Mouse (Mus musculus) frontal cortex, postnatal 14 days (tissue): ENCODE data around the gene Apobec3.

Experiments
- DNase-seq, 2 experiments: peaks; one replicate each; pipeline ENCODE4 v3.0.0; 2022; ENCODE audit warnings: low spot score in 2 of 2

Gene Apobec3

GRCm38 (mm10) chr15:79891436-79892212 is at the start of gene Apobec3:
TSS of gene Apobec3 (plus strand) at chr15:79891659.
- DNase-seq: no peak

GRCm38 (mm10) chr15:79842985-79843384 is 48.5 kb upstream of the Apobec3 start:
- no peak for DNase-seq

GRCm38 (mm10) chr15:79845986-79846385 is 45.5 kb upstream of the Apobec3 start:
- DNase-seq: no peak

GRCm38 (mm10) chr15:79847100-79847499 is 44.4 kb upstream of the Apobec3 start:
- no peak for DNase-seq

GRCm38 (mm10) chr15:79850143-79850542 is 41.3 kb upstream of the Apobec3 start:
- no peak for DNase-seq

- DNase-seq: no peak
Observed at GRCm38 (mm10) chr15:79858979-79859378, 32.5 kb upstream of the Apobec3 start.

GRCm38 (mm10) chr15:79859821-79860220 is 31.6 kb upstream of the Apobec3 start:
- DNase-seq: no peak

GRCm38 (mm10) chr15:79867260-79868002 is 24.0 kb upstream of the Apobec3 start:
- no peak for DNase-seq

GRCm38 (mm10) chr15:79873545-79873944 is 17.9 kb upstream of the Apobec3 start:
- no peak for DNase-seq

GRCm38 (mm10) chr15:79873995-79874394 is 17.5 kb upstream of the Apobec3 start:
- no peak for DNase-seq

GRCm38 (mm10) chr15:79875261-79875995 is 16.0 kb upstream of the Apobec3 start:
- no peak for DNase-seq

- DNase-seq: no peak
Observed at GRCm38 (mm10) chr15:79878725-79879136, 12.7 kb upstream of the Apobec3 start.

- peak; percentile 44 to 71 for DNase-seq
Observed at GRCm38 (mm10) chr15:79879319-79879718, 12.1 kb upstream of the Apobec3 start.

GRCm38 (mm10) chr15:79880477-79880876 is 11.0 kb upstream of the Apobec3 start:
- DNase-seq: no peak

GRCm38 (mm10) chr15:79882623-79883267 is 8.7 kb upstream of the Apobec3 start:
- peak; percentile 64 to 67 for DNase-seq

GRCm38 (mm10) chr15:79883352-79883822 is 8.1 kb upstream of the Apobec3 start:
- peak; percentile 90 to 93 for DNase-seq

GRCm38 (mm10) chr15:79884820-79885219 is 6.6 kb upstream of the Apobec3 start:
- no peak for DNase-seq

- DNase-seq: no peak
Observed at GRCm38 (mm10) chr15:79892213-79892541, 718 bp downstream of the Apobec3 start.

GRCm38 (mm10) chr15:79892995-79893823 is 1.8 kb downstream of the Apobec3 start:
- no peak for DNase-seq

GRCm38 (mm10) chr15:79893824-79894123 is 2.3 kb downstream of the Apobec3 start:
- no peak for DNase-seq

- DNase-seq: no peak
Observed at GRCm38 (mm10) chr15:79894343-79894742, 2.9 kb downstream of the Apobec3 start.
